Mouse (Mus musculus) neural tube, embryonic 15.5 days (tissue): Measurements from ENCODE around the gene Capn9. TPM values are rescaled to one million over a fixed set of nuclear protein-coding genes. Genes with fewer than 3 reads are reported as not detected.

Source experiments
- ATAC-seq: fragments of 200-750 bp; cut with Nextera tagmentation; 2 replicates; pipeline ENCODE4 v1.8.0; 2017; ENCODE audit warnings: mild to moderate bottlenecking, moderate TSS enrichment, moderate library complexity; ENCODE audit not compliant: low FRiP score
- H3K27ac ChIP-seq: fragments of 300-500 bp; sonication (generic); replicated peaks from 2 replicates; pipeline ENCODE4 v1.5.1; 2015; ENCODE audit warnings: mild to moderate bottlenecking, inconsistent platforms
- H3K27me3 ChIP-seq: fragments of 300-500 bp; sonication (generic); replicated peaks from 2 replicates; pipeline ENCODE4 v1.6.1; 2015; ENCODE audit warnings: inconsistent platforms
- H3K36me3 ChIP-seq: fragments of 300-500 bp; sonication (generic); 2 replicates; pipeline ENCODE4 v1.6.1; 2015; ENCODE audit warnings: inconsistent platforms
- H3K4me1 ChIP-seq: fragments of 300-500 bp; sonication (generic); 2 replicates; pipeline ENCODE4 v1.6.1; 2015; ENCODE audit warnings: inconsistent platforms
- H3K4me2 ChIP-seq: fragments of 300-500 bp; sonication (generic); 2 replicates; pipeline ENCODE4 v1.6.1; 2015; ENCODE audit warnings: inconsistent platforms, mild to moderate bottlenecking, moderate library complexity
- H3K4me3 ChIP-seq: fragments of 300-500 bp; sonication (generic); replicated peaks from 2 replicates; pipeline ENCODE4 v1.5.1; 2015; ENCODE audit warnings: mild to moderate bottlenecking, inconsistent platforms
- H3K9ac ChIP-seq: fragments of 300-500 bp; sonication (generic); replicated peaks from 2 replicates; pipeline ENCODE4 v1.6.1; 2015; ENCODE audit warnings: mild to moderate bottlenecking, inconsistent platforms
- H3K9me3 ChIP-seq: fragments of 300-500 bp; sonication (generic); replicated peaks from 2 replicates; pipeline ENCODE4 v1.6.1; 2016; ENCODE audit warnings: inconsistent platforms
- WGBS: fragments of 180-500 bp; shearing (Covaris S2); methylation state at CpG from one replicate; pipeline ENCODE4 v1.1.7; 2015; ENCODE audit warnings: mixed read lengths; 5-methylcytosine and 5-hydroxymethylcytosine counted together
- polyA plus RNA-seq: library from polyadenylated mRNA; unstranded; fragments of >200 nt; fragmentation: Nextera tagmentation; extraction: Ambion mirVana; gene quantifications from 2 replicates; pipeline ENCODE4 v1.2.1, GENCODE M21; 2015

Capn9 gene
- 0.17 and 0.45 TPM in 2 replicates for polyA plus RNA-seq

DNA sequence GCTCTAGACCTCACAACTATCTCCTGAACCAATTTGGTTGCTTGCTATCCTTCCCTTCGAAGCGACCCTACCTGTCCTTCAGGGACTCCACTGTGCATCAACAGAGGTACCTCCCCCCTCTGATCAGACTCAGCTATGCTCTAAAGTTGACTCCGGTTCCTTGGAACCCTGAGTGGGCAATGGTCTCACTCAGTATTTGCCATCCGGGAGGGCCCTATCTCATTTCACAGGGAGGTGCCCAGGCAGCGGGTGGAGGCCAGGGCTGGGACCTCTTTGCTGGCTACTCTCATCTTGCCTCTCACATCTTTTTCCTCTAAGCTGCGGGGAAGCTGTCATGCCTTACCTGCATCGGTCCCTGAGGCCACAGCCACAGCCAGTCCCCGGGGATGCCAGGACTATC is at the start of gene Capn9:
TSS of gene Capn9 (plus strand) at position 301 of the 400 bp plus-strand sequence.
- Histone ChIP-seq H3K27ac (no peak within 1 kb of the TSS), H3K9ac (no peak within 1 kb of the TSS), H3K4me3 (no peak within 1 kb of the TSS), H3K9me3 (no peaks in the 10 kb centered on the region), H3K36me3 (no peaks in the 10 kb centered on the region), H3K4me2 (no peak within 1 kb of the TSS), H3K27me3 (no peaks in the 10 kb centered on the region), H3K4me1 (peaks cover 12% of the 10 kb centered on the region; the same call in 1 of the 2 replicates)
- 93% methylated on average over 8 of the region's 8 CpGs for WGBS
- no peak for ATAC-seq

DNA sequence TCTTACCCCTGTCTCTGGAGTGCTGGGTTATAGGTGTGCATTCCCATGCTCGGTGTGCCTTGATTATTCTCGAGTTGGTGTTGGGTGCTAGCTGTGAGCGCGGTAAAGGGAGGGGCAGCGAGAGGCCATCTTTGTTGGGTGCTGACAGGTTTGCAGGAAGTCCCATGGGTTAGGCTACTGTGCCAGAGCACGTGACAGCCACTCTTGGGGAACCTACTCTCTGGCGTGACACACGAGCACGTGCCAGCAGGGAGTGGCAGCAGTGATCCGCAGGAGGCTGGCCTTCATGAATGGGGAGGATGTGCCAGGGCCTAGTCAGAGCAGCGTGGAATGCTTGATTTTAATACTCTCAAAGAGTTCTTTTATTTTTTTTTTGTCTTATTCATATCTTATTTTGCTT is 49.6 kb upstream of the Capn9 start:
- Histone ChIP-seq H3K9ac (no peak overlapping the region), H3K4me2 (no peak overlapping the region), H3K36me3 (peaks cover 58% of the 10 kb centered on the region), H3K27me3 (no peaks in the 10 kb centered on the region), H3K27ac (no peak overlapping the region), H3K9me3 (no peaks in the 10 kb centered on the region), H3K4me1 (peaks cover 20% of the 10 kb centered on the region), H3K4me3 (no peak overlapping the region)
- ATAC-seq: no peak
- 93% methylated on average over 11 of the region's 11 CpGs for WGBS

DNA sequence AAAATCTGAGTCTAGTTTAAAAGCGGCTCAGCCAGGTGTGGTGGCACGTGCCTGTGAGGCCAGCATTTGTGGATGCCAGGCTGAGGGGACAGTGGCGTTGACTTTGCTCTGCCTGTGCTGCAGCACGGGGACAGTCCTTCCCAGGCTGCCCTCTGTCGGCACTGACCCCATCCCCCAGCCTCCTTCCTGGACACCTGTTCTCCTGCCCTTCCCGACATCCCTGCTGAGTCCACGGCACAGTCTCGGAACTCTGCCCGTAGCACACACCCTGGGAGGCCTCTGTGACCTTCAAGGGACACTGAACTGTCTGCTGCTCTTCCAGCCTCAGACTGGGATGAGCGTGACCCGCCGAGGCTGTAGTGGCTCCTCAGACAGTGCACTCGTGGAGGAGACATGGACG is 45.8 kb upstream of the Capn9 start:
- no peak overlapping the region for H3K9ac ChIP-seq
- 90% methylated on average over 14 of the region's 14 CpGs for WGBS

DNA sequence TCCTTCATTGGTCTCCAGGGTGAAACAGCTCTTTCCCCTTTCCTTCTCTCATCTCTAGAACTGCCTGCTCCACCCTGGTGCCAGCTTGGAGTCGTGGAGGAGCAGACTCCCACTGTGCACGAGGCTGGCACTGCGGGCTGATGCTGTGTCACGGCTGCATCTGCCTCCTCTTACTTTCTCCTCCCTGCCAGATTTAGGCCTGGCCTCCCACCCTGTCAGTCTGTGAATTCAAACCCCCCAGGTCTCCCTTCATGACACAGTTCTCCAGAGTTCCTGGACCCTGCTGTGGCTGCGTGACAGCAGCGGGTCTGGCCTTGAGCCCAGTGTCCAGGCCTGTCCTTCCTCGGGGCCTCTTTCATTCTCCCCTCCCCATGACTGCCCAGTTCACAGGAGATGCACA is 45.4 kb upstream of the Capn9 start:
- Histone ChIP-seq H3K4me2 (no peak overlapping the region), H3K4me1 (no peaks in the 10 kb centered on the region), H3K9me3 (no peaks in the 10 kb centered on the region), H3K27ac (no peak overlapping the region), H3K27me3 (no peaks in the 10 kb centered on the region), H3K9ac (no peak overlapping the region), H3K36me3 (peaks cover 89% of the 10 kb centered on the region), H3K4me3 (no peak overlapping the region)
- 93% methylated on average over 7 of the region's 7 CpGs for WGBS
- ATAC-seq: no peak

More for the DNA sequence above, 45.8 kb upstream of the Capn9 start:
- ATAC-seq: no peak
- Histone ChIP-seq H3K4me2 (no peak overlapping the region), H3K27ac (no peak overlapping the region), H3K4me3 (no peak overlapping the region), H3K27me3 (no peaks in the 10 kb centered on the region), H3K4me1 (no peaks in the 10 kb centered on the region), H3K36me3 (peaks cover 87% of the 10 kb centered on the region), H3K9me3 (no peaks in the 10 kb centered on the region)

DNA sequence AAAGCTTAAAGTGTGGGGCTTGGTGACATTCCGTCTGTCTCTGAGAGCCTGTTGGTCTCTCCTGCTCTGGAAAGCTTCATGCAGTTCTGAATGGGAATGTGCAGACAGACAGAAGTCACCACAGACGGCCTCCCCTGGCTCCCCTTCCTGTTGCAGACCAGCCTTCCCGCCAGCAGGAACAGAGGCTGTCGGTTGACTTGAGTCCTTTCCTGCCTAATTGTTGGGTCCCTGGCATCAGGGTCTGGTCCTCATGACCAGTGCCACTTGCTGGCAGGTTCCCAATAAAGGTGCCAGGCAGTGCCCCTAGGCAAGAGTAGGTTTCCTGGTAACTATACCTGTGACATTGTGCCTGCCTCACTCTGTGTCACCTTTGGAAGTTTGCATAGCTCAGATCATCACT is 44.9 kb upstream of the Capn9 start:
- no peak overlapping the region for H3K4me2 ChIP-seq
- no peak overlapping the region for H3K27ac ChIP-seq
- H3K36me3 ChIP-seq: peaks cover 89% of the 10 kb centered on the region
- H3K9ac ChIP-seq: no peak overlapping the region
- no peaks in the 10 kb centered on the region for H3K4me1 ChIP-seq
- no peak for ATAC-seq
- H3K4me3 ChIP-seq: no peak overlapping the region
- WGBS: 89% methylated on average over 4 of the region's 4 CpGs
- no peaks in the 10 kb centered on the region for H3K27me3 ChIP-seq
- H3K9me3 ChIP-seq: no peaks in the 10 kb centered on the region

DNA sequence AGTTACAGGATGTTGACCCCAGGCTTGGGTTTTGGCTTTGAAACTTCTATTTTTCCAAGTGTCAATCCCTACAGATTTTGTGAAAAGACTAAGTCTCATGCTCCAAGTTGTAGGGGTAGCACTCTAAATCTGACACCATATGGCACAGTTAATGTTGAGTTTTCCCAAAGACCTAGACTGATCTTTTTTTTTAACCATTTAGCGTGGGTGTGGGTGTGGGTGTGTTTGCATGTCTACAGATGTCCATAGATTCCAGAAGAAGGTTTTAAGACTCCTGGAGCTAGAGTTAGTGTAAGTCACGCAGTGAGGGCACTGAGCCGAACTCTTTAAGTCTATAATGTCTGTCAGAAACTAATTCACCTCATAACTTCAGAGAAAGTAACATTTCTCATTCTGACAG is 43.3 kb upstream of the Capn9 start:
- no peak overlapping the region for H3K9ac ChIP-seq
- H3K4me3 ChIP-seq: no peak overlapping the region
- no peak for ATAC-seq
- no peaks in the 10 kb centered on the region for H3K27me3 ChIP-seq
- H3K4me1 ChIP-seq: no peaks in the 10 kb centered on the region
- H3K36me3 ChIP-seq: peaks cover 84% of the 10 kb centered on the region
- H3K27ac ChIP-seq: no peak overlapping the region
- no peaks in the 10 kb centered on the region for H3K9me3 ChIP-seq
- 94% methylated on average over 3 of the region's 3 CpGs for WGBS
- no peak overlapping the region for H3K4me2 ChIP-seq

DNA sequence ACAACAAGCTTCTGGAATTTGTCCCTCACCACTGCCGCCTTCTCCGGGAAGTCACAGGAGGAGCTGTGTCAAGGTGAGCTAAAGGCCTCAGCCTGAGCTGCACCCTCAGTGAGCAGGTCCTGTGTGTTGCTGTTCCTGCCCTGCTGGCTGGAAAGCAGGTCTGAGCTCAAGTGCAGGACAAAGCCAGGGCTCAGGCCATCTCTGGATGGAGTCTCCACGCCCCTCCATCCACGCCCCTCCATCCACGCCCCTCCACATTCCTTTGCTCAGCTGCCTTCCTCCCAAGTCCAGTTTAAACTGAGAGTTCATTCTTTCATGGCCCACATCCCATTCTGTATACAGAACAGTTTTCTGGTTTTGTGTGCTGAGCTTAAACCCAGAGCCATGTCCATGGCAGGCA is 40.5 kb upstream of the Capn9 start:
- H3K27me3 ChIP-seq: no peaks in the 10 kb centered on the region
- no peaks in the 10 kb centered on the region for H3K4me1 ChIP-seq
- ATAC-seq: no peak
- no peak overlapping the region for H3K27ac ChIP-seq
- peaks cover 88% of the 10 kb centered on the region for H3K36me3 ChIP-seq
- 92% methylated on average over 5 of the region's 5 CpGs for WGBS
- no peak overlapping the region for H3K4me2 ChIP-seq
- H3K9ac ChIP-seq: no peak overlapping the region
- H3K9me3 ChIP-seq: no peaks in the 10 kb centered on the region
- H3K4me3 ChIP-seq: no peak overlapping the region

DNA sequence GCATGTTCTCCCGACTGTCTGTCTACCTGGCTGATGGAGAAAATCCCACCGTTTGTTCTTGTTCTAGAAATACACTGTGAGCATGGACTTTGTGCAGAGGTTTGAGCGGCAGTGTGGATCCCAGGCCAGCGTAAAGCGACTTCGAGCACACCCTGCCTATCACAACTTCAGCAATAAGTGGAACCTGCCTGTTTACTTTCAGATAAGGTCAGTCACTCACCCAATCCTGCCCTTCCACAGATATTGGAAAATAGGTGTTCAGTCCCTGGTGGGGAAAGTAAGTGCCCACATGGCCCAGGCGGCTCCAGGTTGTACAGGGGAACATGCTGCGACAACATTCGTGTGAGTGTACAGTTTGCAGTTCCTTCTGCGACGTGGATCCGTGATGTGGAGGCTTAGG is 35.0 kb upstream of the Capn9 start:
- Histone ChIP-seq H3K27ac (no peak overlapping the region), H3K4me2 (no peak overlapping the region), H3K27me3 (no peaks in the 10 kb centered on the region), H3K9ac (no peak overlapping the region), H3K9me3 (no peaks in the 10 kb centered on the region), H3K36me3 (peaks cover 89% of the 10 kb centered on the region), H3K4me3 (no peak overlapping the region), H3K4me1 (no peaks in the 10 kb centered on the region)
- WGBS: 97% methylated on average over 12 of the region's 12 CpGs
- no peak for ATAC-seq

DNA sequence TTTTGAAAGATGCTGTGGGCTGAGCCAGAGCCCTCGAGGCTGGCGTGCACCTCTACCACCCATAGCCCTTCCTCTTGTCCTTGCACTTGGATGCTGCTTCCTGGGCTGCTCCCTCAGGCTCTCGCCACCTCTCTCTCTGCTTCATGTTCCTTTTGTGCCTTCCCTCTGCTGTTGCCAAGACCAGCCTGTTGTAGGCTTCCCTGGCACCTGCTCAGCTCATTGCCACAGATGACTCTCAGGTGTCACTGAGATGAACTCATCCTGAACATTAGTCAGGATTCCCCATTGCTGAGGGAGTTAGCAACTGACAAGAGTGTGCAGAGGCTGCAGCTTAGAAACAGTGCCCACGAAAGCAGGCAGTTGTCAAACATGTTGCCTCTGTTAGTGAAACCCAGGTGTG is 33.9 kb upstream of the Capn9 start:
- WGBS: 99% methylated on average over 4 of the region's 4 CpGs

DNA sequence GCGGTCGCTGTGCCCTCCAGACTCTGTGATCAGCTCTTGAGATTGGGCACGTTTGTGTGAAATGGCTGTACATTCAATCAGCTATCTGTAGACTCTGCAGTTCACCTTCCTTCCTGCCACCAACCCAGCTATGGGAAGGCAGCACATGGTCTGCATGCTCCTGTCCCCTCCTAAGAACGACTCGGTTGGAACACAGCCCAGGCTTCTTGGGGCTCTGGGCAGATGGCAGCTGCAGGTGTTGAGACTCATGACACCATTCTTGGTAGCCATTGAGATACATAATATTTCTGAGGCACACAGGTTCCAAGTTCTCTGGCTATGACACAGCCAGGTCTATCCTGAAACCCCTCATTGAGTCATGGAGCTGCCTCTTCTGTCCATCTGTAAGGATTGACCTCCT is 32.6 kb upstream of the Capn9 start:
- no peak for ATAC-seq
- Histone ChIP-seq H3K27me3 (no peaks in the 10 kb centered on the region), H3K36me3 (peaks cover 97% of the 10 kb centered on the region), H3K4me1 (peaks cover 17% of the 10 kb centered on the region), H3K9ac (no peak overlapping the region), H3K9me3 (no peaks in the 10 kb centered on the region), H3K4me3 (no peak overlapping the region), H3K27ac (no peak overlapping the region), H3K4me2 (no peak overlapping the region)
- WGBS: 93% methylated on average over 5 of the region's 5 CpGs

More for the DNA sequence above, 33.9 kb upstream of the Capn9 start:
- no peak overlapping the region for H3K9ac ChIP-seq
- no peak for ATAC-seq
- H3K36me3 ChIP-seq: peaks cover 95% of the 10 kb centered on the region
- H3K27ac ChIP-seq: no peak overlapping the region
- no peak overlapping the region for H3K4me3 ChIP-seq
- H3K9me3 ChIP-seq: no peaks in the 10 kb centered on the region
- no peaks in the 10 kb centered on the region for H3K27me3 ChIP-seq
- H3K4me2 ChIP-seq: no peak overlapping the region
- peaks cover 6% of the 10 kb centered on the region; the same call in 1 of the 2 replicates for H3K4me1 ChIP-seq

DNA sequence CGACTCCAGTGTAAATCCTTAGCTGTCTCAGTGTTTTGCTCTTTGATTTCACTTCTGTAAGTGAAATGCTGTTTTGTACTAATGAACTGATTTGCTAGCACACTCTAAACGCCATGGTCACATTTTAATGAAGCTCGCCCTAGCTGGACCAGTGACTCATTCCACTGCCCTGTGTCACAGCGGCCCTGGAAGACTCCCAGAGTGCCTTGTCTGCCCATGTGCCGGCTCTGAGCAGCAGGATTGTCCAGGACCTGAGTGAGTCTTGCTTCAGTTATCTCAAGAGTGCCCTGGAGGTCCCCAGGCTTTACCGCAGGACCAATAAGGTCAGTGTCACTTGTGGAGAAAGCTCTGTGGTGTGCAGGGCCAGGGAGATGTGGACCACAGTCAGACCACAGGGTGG is 29.5 kb upstream of the Capn9 start:
- H3K4me1 ChIP-seq: peaks cover 18% of the 10 kb centered on the region
- H3K9ac ChIP-seq: no peak overlapping the region
- H3K27me3 ChIP-seq: no peaks in the 10 kb centered on the region
- no peak for ATAC-seq
- H3K4me3 ChIP-seq: no peak overlapping the region
- 92% methylated on average over 6 of the region's 6 CpGs for WGBS
- H3K4me2 ChIP-seq: no peak overlapping the region
- H3K36me3 ChIP-seq: peaks cover 97% of the 10 kb centered on the region
- H3K9me3 ChIP-seq: no peaks in the 10 kb centered on the region
- peak overlapping the region; percentile 60 for H3K27ac ChIP-seq

DNA sequence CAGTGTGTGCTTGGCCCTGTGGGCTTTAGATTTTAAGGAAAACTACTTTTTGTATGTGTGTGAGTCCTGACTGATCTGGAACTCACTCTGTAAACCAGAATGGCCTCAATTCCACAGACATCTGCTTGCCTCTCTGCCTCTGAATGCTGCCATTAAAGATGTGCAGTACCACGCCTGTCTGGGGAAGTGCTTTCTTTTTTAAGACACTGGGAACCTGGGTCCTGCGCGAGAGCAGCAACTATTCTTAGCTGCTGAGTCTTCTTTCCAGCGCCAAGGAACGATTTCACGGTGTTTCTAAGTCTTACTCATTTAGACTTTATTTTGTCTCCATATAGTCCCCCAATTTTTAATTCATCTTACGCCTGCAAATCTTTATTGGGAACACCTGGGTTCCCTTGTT is 29.1 kb upstream of the Capn9 start:
- Histone ChIP-seq H3K9me3 (no peaks in the 10 kb centered on the region), H3K4me1 (peaks cover 18% of the 10 kb centered on the region), H3K4me2 (no peak overlapping the region), H3K4me3 (no peak overlapping the region), H3K27ac (peak overlapping the region; percentile 60), H3K36me3 (peaks cover 97% of the 10 kb centered on the region), H3K9ac (no peak overlapping the region), H3K27me3 (no peaks in the 10 kb centered on the region)
- 77% methylated on average over 7 of the region's 7 CpGs for WGBS
- ATAC-seq: no peak

DNA sequence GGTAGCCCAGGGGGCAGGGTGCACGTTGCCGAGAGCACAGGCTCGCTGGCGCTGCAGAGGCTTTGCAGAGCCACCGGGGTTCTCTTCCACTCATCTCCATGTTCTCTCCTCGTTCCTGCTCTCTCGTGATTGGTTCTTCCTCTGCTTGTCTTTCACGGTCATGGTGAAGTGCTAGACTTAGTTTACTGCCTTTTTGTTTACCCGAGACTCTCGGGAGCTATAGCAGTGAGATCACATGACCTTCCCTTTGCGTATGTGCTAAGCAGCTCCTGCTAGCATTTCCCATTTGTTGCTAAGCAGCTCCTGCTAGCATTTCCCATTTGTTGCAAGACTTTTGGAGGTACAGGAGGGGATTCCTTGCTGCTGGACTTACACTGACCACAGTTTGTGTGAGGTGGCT is 28.6 kb upstream of the Capn9 start:
- H3K27me3 ChIP-seq: no peaks in the 10 kb centered on the region
- H3K36me3 ChIP-seq: peaks cover 97% of the 10 kb centered on the region
- 29% methylated on average over 11 of the region's 11 CpGs for WGBS
- H3K9me3 ChIP-seq: no peaks in the 10 kb centered on the region
- peak overlapping the region; percentile 60 for H3K27ac ChIP-seq
- no peak overlapping the region for H3K9ac ChIP-seq
- peaks cover 18% of the 10 kb centered on the region for H3K4me1 ChIP-seq
- peak; percentile 85 for ATAC-seq
- no peak overlapping the region for H3K4me2 ChIP-seq
- H3K4me3 ChIP-seq: no peak overlapping the region
